Mouse (Mus musculus) spleen, adult 2 months (tissue): ENCODE results near the gene Lrwd1.

ENCODE experiments used
- CTCF ChIP-seq: fragments of 200-500 bp; IDR thresholded peaks from 2 replicates; pipeline ENCODE4 v1.5.1; 2011; ENCODE audit warnings: mild to moderate bottlenecking, inconsistent platforms; ENCODE audit not compliant: insufficient read depth, insufficient read length, insufficient replicate concordance; ENCODE audit errors: extremely low read depth
- POLR2A ChIP-seq: fragments of 200-500 bp; IDR thresholded peaks from 2 replicates; pipeline ENCODE4 v1.6.1; 2011; ENCODE audit warnings: low read depth, low read length, inconsistent platforms

DNA sequence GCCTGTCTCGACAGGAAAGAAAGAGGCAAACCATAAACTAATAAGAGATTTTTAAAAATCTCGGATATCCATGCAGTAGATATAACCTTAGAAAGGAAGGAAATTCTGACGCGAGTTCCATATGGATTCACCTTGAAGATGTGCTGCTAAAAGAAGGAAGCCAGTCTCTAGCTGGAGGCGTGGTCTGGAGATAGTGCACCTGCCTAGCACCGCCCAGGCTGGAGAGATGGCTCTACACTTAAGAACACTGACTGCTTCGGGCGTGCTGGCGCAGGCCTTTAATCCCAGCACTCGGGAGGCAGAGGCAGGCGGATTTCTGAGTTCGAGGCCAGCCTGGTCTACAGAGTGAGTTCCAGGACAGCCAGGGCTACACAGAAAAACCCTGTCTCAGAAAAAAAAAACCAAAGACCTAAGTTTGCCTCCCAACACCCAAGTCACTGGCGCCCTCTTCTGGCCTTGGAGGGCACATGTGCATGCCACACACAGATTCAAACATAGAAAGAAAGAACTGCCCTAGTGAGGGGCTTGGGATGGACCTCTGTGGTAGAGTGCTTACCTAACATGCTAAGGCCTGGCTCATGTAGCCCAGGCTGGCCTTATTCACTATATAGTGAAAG lies 1.9 kb upstream of the Lrwd1 start:
- TF ChIP-seq CTCF, result peak; percentile 64; the same call in 1 of the 2 replicates
- TF ChIP-seq POLR2A, result no peak
